Mouse (Mus musculus) liver, adult 2 months (tissue): ENCODE measurements at regions not wholly inside any gene's neighbourhood (a gene's known extent, or its start where the extent isn't known, plus 50 kb on each side); places are given as distances from the start of the nearest gene placed in this dataset.

Source experiments
- CTCF ChIP-seq: fragments of 200-500 bp; IDR thresholded peaks from 2 replicates; pipeline ENCODE4 v1.5.1; 2011; ENCODE audit warnings: low read depth, low read length, control low read depth
- POLR2A ChIP-seq: fragments of 200-500 bp; IDR thresholded peaks from 2 replicates; pipeline ENCODE4 v1.6.1; 2011; ENCODE audit warnings: low read length, control low read depth; ENCODE audit not compliant: insufficient read depth; ENCODE audit errors: extremely low read depth

GRCm38 (mm10) chr4:67698438-67698837 lies 871.1 kb downstream of the Tlr4 start:
- no peak for TF ChIP-seq CTCF
- TF ChIP-seq POLR2A = no peak
